Mouse (Mus musculus): ENCODE results near the gene Lamb1. TPM values are rescaled to one million over a fixed set of nuclear protein-coding genes. Genes with fewer than 3 reads are reported as not detected.

Gene Lamb1
- polyA plus RNA-seq, 1 experiment from 2014 or later, result 24.4 TPM

- Histone ChIP-seq H3K27me3 (ENCODE audit: control insufficient read depth, insufficient read depth, low read length) (no peaks in the 10 kb centered on the region), H3K4me3 (ENCODE audit: low read depth, low read length) (no peak overlapping the region), H3K4me1 (replicated peaks; ENCODE audit: control insufficient read depth, insufficient read depth, low read length) (no peaks in the 10 kb centered on the region), H3K9me3 (ENCODE audit: control insufficient read depth, low read length) (no peaks in the 10 kb centered on the region), H3K4me2 (ENCODE audit: low read depth, low read length, severe bottlenecking) (no peak overlapping the region), H3K9ac (ENCODE audit: low read length) (no peak overlapping the region), H3K36me3 (ENCODE audit: control insufficient read depth, insufficient read depth, low read length) (no peaks in the 10 kb centered on the region), H3K27ac (ENCODE audit: low read depth, low read length) (no peak overlapping the region)
- WGBS, result 73% methylated on average over 4 of the region's 4 CpGs
- DNase-seq (ENCODE audit: low spot score) (no peak), ATAC-seq (replicated peaks; ENCODE audit: low FRiP score) (no peak)
These were observed 31.1 kb downstream of the Lamb1 start for GRCm38 (mm10) chr12:31296097-31296496.

- no peak for ATAC-seq (replicated peaks; ENCODE audit: low FRiP score)
- H3K4me3 ChIP-seq (ENCODE audit: low read depth, low read length), result no peak overlapping the region
- no peak overlapping the region for H3K9ac ChIP-seq (ENCODE audit: low read length)
- H3K27me3 ChIP-seq (ENCODE audit: control insufficient read depth, insufficient read depth, low read length), result no peaks in the 10 kb centered on the region
- WGBS, result 90% methylated on average over 4 of the region's 4 CpGs
- no peaks in the 10 kb centered on the region for H3K36me3 ChIP-seq (ENCODE audit: control insufficient read depth, insufficient read depth, low read length)
- no peak overlapping the region for H3K27ac ChIP-seq (ENCODE audit: low read depth, low read length)
- H3K4me2 ChIP-seq (ENCODE audit: low read depth, low read length, severe bottlenecking), result no peak overlapping the region
- no peaks in the 10 kb centered on the region for H3K9me3 ChIP-seq (ENCODE audit: control insufficient read depth, low read length)
- DNase-seq (ENCODE audit: low spot score), result no peak
- no peaks in the 10 kb centered on the region for H3K4me1 ChIP-seq (replicated peaks; ENCODE audit: control insufficient read depth, insufficient read depth, low read length)
These were observed 33.1 kb downstream of the Lamb1 start for GRCm38 (mm10) chr12:31298122-31298521.

- Histone ChIP-seq H3K27ac (ENCODE audit: low read depth, low read length) (no peak overlapping the region), H3K36me3 (ENCODE audit: control insufficient read depth, insufficient read depth, low read length) (no peaks in the 10 kb centered on the region), H3K4me1 (replicated peaks; ENCODE audit: control insufficient read depth, insufficient read depth, low read length) (no peaks in the 10 kb centered on the region), H3K27me3 (ENCODE audit: control insufficient read depth, insufficient read depth, low read length) (no peaks in the 10 kb centered on the region), H3K9ac (ENCODE audit: low read length) (no peak overlapping the region), H3K4me2 (ENCODE audit: low read depth, low read length, severe bottlenecking) (no peak overlapping the region), H3K9me3 (ENCODE audit: control insufficient read depth, low read length) (no peaks in the 10 kb centered on the region), H3K4me3 (ENCODE audit: low read depth, low read length) (no peak overlapping the region)
- no peak for DNase-seq (ENCODE audit: low spot score)
- 87% methylated on average over 8 of the region's 8 CpGs for WGBS
- no peak for ATAC-seq (replicated peaks; ENCODE audit: low FRiP score)
These were observed 33.5 kb downstream of the Lamb1 start for GRCm38 (mm10) chr12:31298530-31298929.

- Histone ChIP-seq H3K27ac (ENCODE audit: low read depth, low read length) (no peak overlapping the region), H3K9ac (ENCODE audit: low read length) (no peak overlapping the region), H3K9me3 (ENCODE audit: control insufficient read depth, low read length) (no peaks in the 10 kb centered on the region), H3K4me3 (ENCODE audit: low read depth, low read length) (no peak overlapping the region), H3K4me1 (replicated peaks; ENCODE audit: control insufficient read depth, insufficient read depth, low read length) (no peaks in the 10 kb centered on the region), H3K4me2 (ENCODE audit: low read depth, low read length, severe bottlenecking) (no peak overlapping the region), H3K27me3 (ENCODE audit: control insufficient read depth, insufficient read depth, low read length) (no peaks in the 10 kb centered on the region), H3K36me3 (ENCODE audit: control insufficient read depth, insufficient read depth, low read length) (no peaks in the 10 kb centered on the region)
- ATAC-seq (replicated peaks; ENCODE audit: low FRiP score) (no peak), DNase-seq (ENCODE audit: low spot score) (no peak)
- WGBS, result 95% methylated on average over 3 of the region's 3 CpGs
These were observed 34.1 kb downstream of the Lamb1 start for GRCm38 (mm10) chr12:31299126-31299525.

- H3K27ac ChIP-seq (ENCODE audit: low read depth, low read length), result no peak overlapping the region
- ATAC-seq (replicated peaks; ENCODE audit: low FRiP score), result no peak
- no peaks in the 10 kb centered on the region for H3K4me1 ChIP-seq (replicated peaks; ENCODE audit: control insufficient read depth, insufficient read depth, low read length)
- H3K36me3 ChIP-seq (ENCODE audit: control insufficient read depth, insufficient read depth, low read length), result no peaks in the 10 kb centered on the region
- no peak overlapping the region for H3K4me2 ChIP-seq (ENCODE audit: low read depth, low read length, severe bottlenecking)
- no peak overlapping the region for H3K9ac ChIP-seq (ENCODE audit: low read length)
- no peaks in the 10 kb centered on the region for H3K27me3 ChIP-seq (ENCODE audit: control insufficient read depth, insufficient read depth, low read length)
- H3K9me3 ChIP-seq (ENCODE audit: control insufficient read depth, low read length), result no peaks in the 10 kb centered on the region
- no peak for DNase-seq (ENCODE audit: low spot score)
- no peak overlapping the region for H3K4me3 ChIP-seq (ENCODE audit: low read depth, low read length)
- 91% methylated on average over 14 of the region's 14 CpGs for WGBS
These were observed 34.7 kb downstream of the Lamb1 start for GRCm38 (mm10) chr12:31299676-31300197.

GRCm38 (mm10) chr12:31300276-31300675 lies 35.2 kb downstream of the Lamb1 start:
- no peaks in the 10 kb centered on the region for H3K36me3 ChIP-seq (ENCODE audit: control insufficient read depth, insufficient read depth, low read length)

GRCm38 (mm10) chr12:31302266-31302665 lies 37.2 kb downstream of the Lamb1 start:
- H3K9ac ChIP-seq (ENCODE audit: low read length), result no peak overlapping the region
- DNase-seq (ENCODE audit: low spot score), result no peak
- no peaks in the 10 kb centered on the region for H3K27me3 ChIP-seq (ENCODE audit: control insufficient read depth, insufficient read depth, low read length)
- no peak overlapping the region for H3K4me2 ChIP-seq (ENCODE audit: low read depth, low read length, severe bottlenecking)
- ATAC-seq (replicated peaks; ENCODE audit: low FRiP score), result no peak
- WGBS, result 80% methylated on average over 5 of the region's 5 CpGs
- no peaks in the 10 kb centered on the region for H3K36me3 ChIP-seq (ENCODE audit: control insufficient read depth, insufficient read depth, low read length)
- no peaks in the 10 kb centered on the region for H3K9me3 ChIP-seq (ENCODE audit: control insufficient read depth, low read length)
- H3K27ac ChIP-seq (ENCODE audit: low read depth, low read length), result no peak overlapping the region
- no peaks in the 10 kb centered on the region for H3K4me1 ChIP-seq (replicated peaks; ENCODE audit: control insufficient read depth, insufficient read depth, low read length)
- H3K4me3 ChIP-seq (ENCODE audit: low read depth, low read length), result no peak overlapping the region

More at GRCm38 (mm10) chr12:31300276-31300675, 35.2 kb downstream of the Lamb1 start:
- no peaks in the 10 kb centered on the region for H3K4me1 ChIP-seq (replicated peaks; ENCODE audit: control insufficient read depth, insufficient read depth, low read length)
- no peak overlapping the region for H3K27ac ChIP-seq (ENCODE audit: low read depth, low read length)
- DNase-seq (ENCODE audit: low spot score), result no peak
- no peak for ATAC-seq (replicated peaks; ENCODE audit: low FRiP score)
- no peak overlapping the region for H3K9ac ChIP-seq (ENCODE audit: low read length)
- no peaks in the 10 kb centered on the region for H3K27me3 ChIP-seq (ENCODE audit: control insufficient read depth, insufficient read depth, low read length)
- no peak overlapping the region for H3K4me2 ChIP-seq (ENCODE audit: low read depth, low read length, severe bottlenecking)
- H3K9me3 ChIP-seq (ENCODE audit: control insufficient read depth, low read length), result no peaks in the 10 kb centered on the region
- H3K4me3 ChIP-seq (ENCODE audit: low read depth, low read length), result no peak overlapping the region
- WGBS, result 91% methylated on average over 9 of the region's 9 CpGs

GRCm38 (mm10) chr12:31302766-31303511 lies 37.9 kb downstream of the Lamb1 start:
- Histone ChIP-seq H3K9ac (ENCODE audit: low read length) (no peak overlapping the region), H3K36me3 (ENCODE audit: control insufficient read depth, insufficient read depth, low read length) (no peaks in the 10 kb centered on the region), H3K4me2 (ENCODE audit: low read depth, low read length, severe bottlenecking) (no peak overlapping the region), H3K9me3 (ENCODE audit: control insufficient read depth, low read length) (no peaks in the 10 kb centered on the region), H3K27ac (ENCODE audit: low read depth, low read length) (no peak overlapping the region), H3K4me1 (replicated peaks; ENCODE audit: control insufficient read depth, insufficient read depth, low read length) (no peaks in the 10 kb centered on the region), H3K4me3 (ENCODE audit: low read depth, low read length) (no peak overlapping the region), H3K27me3 (ENCODE audit: control insufficient read depth, insufficient read depth, low read length) (no peaks in the 10 kb centered on the region)
- WGBS, result 87% methylated on average over 16 of the region's 16 CpGs
- DNase-seq (ENCODE audit: low spot score) (no peak), ATAC-seq (replicated peaks; ENCODE audit: low FRiP score) (no peak)

Measured in forebrain, embryonic 11.5 days (tissue).